6 mouse cellular contexts compared by ENCODE assay signal in the genomic region with DNA sequence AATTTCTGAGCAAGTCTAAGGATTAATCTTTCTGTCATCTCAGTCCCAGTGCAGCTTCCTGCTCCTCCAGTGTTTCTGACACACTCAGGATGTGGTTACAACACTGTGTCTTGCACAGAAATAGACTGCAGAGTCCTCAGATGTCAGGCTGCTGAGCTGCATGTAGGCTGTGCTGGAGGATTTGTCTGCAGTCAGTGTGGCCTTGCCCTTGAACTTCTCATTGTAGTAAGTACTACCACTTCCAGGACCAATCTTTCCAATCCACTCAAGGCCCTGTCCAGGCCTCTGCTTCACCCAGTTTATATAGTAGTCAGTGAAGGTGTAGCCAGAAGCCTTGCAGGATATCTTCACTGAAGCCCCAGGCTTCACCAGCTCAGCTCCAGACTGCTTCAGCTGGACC.
A peak's percentile ranks its signal among the peaks of the same experiment; 100 is the strongest.
DNase-seq lines count a peak whose midpoint lies in the region; TF ChIP-seq lines count a peak whose summit lies in the region.
"Not testable (repeated sequence)": the region's sequence is repeated elsewhere in the genome, so short reads cannot be mapped to it uniquely, and the experiment has no call there.

No protein-coding gene starts in this region.

- TF ChIP-seq POLR2A in kidney, adult 2 months (IDR thresholded peaks at IDR 0.05; ENCODE audit: low read depth, low read length) = not testable (repeated sequence)

- H3K4me3 ChIP-seq in kidney, adult 2 months (ENCODE audit: insufficient read depth, low read depth, low read length) = not testable (repeated sequence)

- H3K36me3 ChIP-seq in kidney, adult 2 months (ENCODE audit: control insufficient read depth, insufficient read depth, low read length) = not testable (repeated sequence)

- peak; percentile 50 to 67 for DNase-seq in adrenal gland, adult (ENCODE audit: inconsistent age in 2 of 2, low spot score in 1 of 2)
- peak; percentile 1 for DNase-seq in adrenal gland, postnatal 25 days
- peak; percentile 1 for DNase-seq in kidney, adult 2 months
- DNase-seq in naive thymus-derived CD4-positive, alpha-beta T cell, adult 2 months (ENCODE audit: low read depth) = peak; percentile 32
- peak; percentile 8 for DNase-seq in thymus, postnatal 0 days (ENCODE audit: low spot score)
- DNase-seq in thymus, postnatal 36 days = peak; percentile 49 to 65

- H3K4me1 ChIP-seq in kidney, adult 2 months (ENCODE audit: control insufficient read depth, insufficient read depth, low read length) = not testable (repeated sequence)

- H3K27ac ChIP-seq in kidney, adult 2 months (ENCODE audit: insufficient read depth, low read depth, low read length) = not testable (repeated sequence)

- not testable (repeated sequence) for TF ChIP-seq CTCF in kidney, adult 2 months (conservative IDR thresholded peaks at IDR 0.05; ENCODE audit: insufficient read depth, insufficient read length, low read depth, low read length)

- not testable (repeated sequence) for H3K27me3 ChIP-seq in kidney, adult 2 months (replicated peaks; ENCODE audit: control insufficient read depth, insufficient read depth, low read length)

Comparison
In these comparisons a context has a peak if more than half of its experiments do, and no peak if none do; other contexts are left out.
1. DNase-seq: peak in every context shown above with its lines; median percentile 58 in adrenal gland, adult; 57 in thymus, postnatal 36 days; 32 in naive thymus-derived CD4-positive, alpha-beta T cell, adult 2 months; 8 in thymus, postnatal 0 days; 1 in adrenal gland, postnatal 25 days; 1 in kidney, adult 2 months.